Mouse (Mus musculus): ENCODE data around the gene Slc15a5. TPM values are rescaled to one million over a fixed set of nuclear protein-coding genes. Genes with fewer than 3 reads are reported as not detected.

The Slc15a5 gene
- polyA plus RNA-seq, 1 experiment: not detected

GRCm38 (mm10) chr6:138080778-138081549 lies 1.2 kb upstream of the Slc15a5 start:
- TF ChIP-seq CTCF (IDR thresholded peaks at IDR 0.05; ENCODE audit: borderline replicate concordance, extremely low read depth, insufficient read depth, insufficient read length): no peak
- DNase-seq (ENCODE audit: low read depth): no peak

GRCm38 (mm10) chr6:138077681-138078439 lies 1.9 kb downstream of the Slc15a5 start:
- DNase-seq (ENCODE audit: low read depth): no peak
- TF ChIP-seq CTCF (IDR thresholded peaks at IDR 0.05; ENCODE audit: borderline replicate concordance, extremely low read depth, insufficient read depth, insufficient read length) (no peak), POLR2A (IDR thresholded peaks at IDR 0.05; ENCODE audit: borderline replicate concordance, extremely low read depth, insufficient read depth, insufficient read length, poor library complexity, severe bottlenecking) (no peak)

- DNase-seq (ENCODE audit: low read depth): no peak
- TF ChIP-seq CTCF (IDR thresholded peaks at IDR 0.05; ENCODE audit: borderline replicate concordance, extremely low read depth, insufficient read depth, insufficient read length) (no peak), POLR2A (IDR thresholded peaks at IDR 0.05; ENCODE audit: borderline replicate concordance, extremely low read depth, insufficient read depth, insufficient read length, poor library complexity, severe bottlenecking) (no peak)
These were observed 4.0 kb downstream of the Slc15a5 start for GRCm38 (mm10) chr6:138075723-138076122.

- no peak for DNase-seq (ENCODE audit: low read depth)
- no peak for TF ChIP-seq POLR2A (IDR thresholded peaks at IDR 0.05; ENCODE audit: borderline replicate concordance, extremely low read depth, insufficient read depth, insufficient read length, poor library complexity, severe bottlenecking)
- TF ChIP-seq CTCF (IDR thresholded peaks at IDR 0.05; ENCODE audit: borderline replicate concordance, extremely low read depth, insufficient read depth, insufficient read length): no peak
These were observed 6.2 kb downstream of the Slc15a5 start for GRCm38 (mm10) chr6:138073540-138073939.

- TF ChIP-seq POLR2A (IDR thresholded peaks at IDR 0.05; ENCODE audit: borderline replicate concordance, extremely low read depth, insufficient read depth, insufficient read length, poor library complexity, severe bottlenecking) (no peak), CTCF (IDR thresholded peaks at IDR 0.05; ENCODE audit: borderline replicate concordance, extremely low read depth, insufficient read depth, insufficient read length) (no peak)
- DNase-seq (ENCODE audit: low read depth): peak; percentile 49
These were observed 6.8 kb downstream of the Slc15a5 start for GRCm38 (mm10) chr6:138072963-138073339.

GRCm38 (mm10) chr6:138072110-138072962 lies 7.4 kb downstream of the Slc15a5 start:
- DNase-seq (ENCODE audit: low read depth): no peak
- TF ChIP-seq CTCF (IDR thresholded peaks at IDR 0.05; ENCODE audit: borderline replicate concordance, extremely low read depth, insufficient read depth, insufficient read length) (no peak), POLR2A (IDR thresholded peaks at IDR 0.05; ENCODE audit: borderline replicate concordance, extremely low read depth, insufficient read depth, insufficient read length, poor library complexity, severe bottlenecking) (no peak)

GRCm38 (mm10) chr6:138071505-138072107 lies 8.1 kb downstream of the Slc15a5 start:
- TF ChIP-seq POLR2A (IDR thresholded peaks at IDR 0.05; ENCODE audit: borderline replicate concordance, extremely low read depth, insufficient read depth, insufficient read length, poor library complexity, severe bottlenecking) (no peak), CTCF (IDR thresholded peaks at IDR 0.05; ENCODE audit: borderline replicate concordance, extremely low read depth, insufficient read depth, insufficient read length) (no peak)
- peak; percentile 33 for DNase-seq (ENCODE audit: low read depth)

- no peak for DNase-seq (ENCODE audit: low read depth)
- TF ChIP-seq POLR2A (IDR thresholded peaks at IDR 0.05; ENCODE audit: borderline replicate concordance, extremely low read depth, insufficient read depth, insufficient read length, poor library complexity, severe bottlenecking): no peak
- TF ChIP-seq CTCF (IDR thresholded peaks at IDR 0.05; ENCODE audit: borderline replicate concordance, extremely low read depth, insufficient read depth, insufficient read length): no peak
These were observed 8.8 kb downstream of the Slc15a5 start for GRCm38 (mm10) chr6:138070720-138071504.

- TF ChIP-seq CTCF (IDR thresholded peaks at IDR 0.05; ENCODE audit: borderline replicate concordance, extremely low read depth, insufficient read depth, insufficient read length) (no peak), POLR2A (IDR thresholded peaks at IDR 0.05; ENCODE audit: borderline replicate concordance, extremely low read depth, insufficient read depth, insufficient read length, poor library complexity, severe bottlenecking) (no peak)
- peak; percentile 55 for DNase-seq (ENCODE audit: low read depth)
These were observed 9.8 kb downstream of the Slc15a5 start for GRCm38 (mm10) chr6:138069921-138070320.

- DNase-seq (ENCODE audit: low read depth): no peak
- no peak for TF ChIP-seq CTCF (IDR thresholded peaks at IDR 0.05; ENCODE audit: borderline replicate concordance, extremely low read depth, insufficient read depth, insufficient read length)
- no peak for TF ChIP-seq POLR2A (IDR thresholded peaks at IDR 0.05; ENCODE audit: borderline replicate concordance, extremely low read depth, insufficient read depth, insufficient read length, poor library complexity, severe bottlenecking)
These were observed 24.1 kb downstream of the Slc15a5 start for GRCm38 (mm10) chr6:138055572-138055971.
